Mouse (Mus musculus) limb, embryonic 14.5 days (tissue): ENCODE measurements around the gene Gm20219. TPM values are rescaled to one million over a fixed set of nuclear protein-coding genes. Genes with fewer than 3 reads are reported as not detected.

Source experiments
- ATAC-seq: fragments of 200-750 bp; cut with Nextera tagmentation; 2 replicates; pipeline ENCODE4 v1.8.0; 2017; ENCODE audit warnings: low read depth, moderate number of reproducible peaks, moderate TSS enrichment; ENCODE audit not compliant: low FRiP score
- DNase-seq: peaks from one replicate; pipeline ENCODE4 v3.0.0-alpha.2; 2015; ENCODE audit warnings: low spot score
- H3K27ac ChIP-seq: fragments of 300-500 bp; sonication (generic); replicated peaks from 2 replicates; pipeline ENCODE4 v1.5.1; 2014; ENCODE audit warnings: low read depth, mild to moderate bottlenecking, low read length, moderate library complexity, mixed read lengths
- H3K27me3 ChIP-seq: fragments of 300-500 bp; sonication (generic); 2 replicates; pipeline ENCODE4 v1.6.1; 2014; ENCODE audit warnings: low read length, mixed read lengths; ENCODE audit not compliant: control insufficient read depth, insufficient read depth
- H3K36me3 ChIP-seq: fragments of 300-500 bp; sonication (generic); 2 replicates; pipeline ENCODE4 v1.6.1; 2014; ENCODE audit warnings: mild to moderate bottlenecking, low read length, moderate library complexity, mixed read lengths; ENCODE audit not compliant: control insufficient read depth, insufficient read depth
- H3K4me1 ChIP-seq: fragments of 300-500 bp; sonication (generic); 2 replicates; pipeline ENCODE4 v1.6.1; 2014; ENCODE audit warnings: antibody characterized with exemption, low read length, mixed read lengths; ENCODE audit not compliant: control insufficient read depth, insufficient read depth
- H3K4me2 ChIP-seq: fragments of 300-500 bp; sonication (generic); replicated peaks from 2 replicates; pipeline ENCODE4 v1.6.1; 2014; ENCODE audit warnings: low read depth, mild to moderate bottlenecking, low read length, moderate library complexity; ENCODE audit not compliant: severe bottlenecking
- H3K4me3 ChIP-seq: fragments of 300-500 bp; sonication (generic); replicated peaks from 2 replicates; pipeline ENCODE4 v1.5.1; 2014; ENCODE audit warnings: low read length
- H3K9ac ChIP-seq: fragments of 300-500 bp; sonication (generic); 2 replicates; pipeline ENCODE4 v1.6.1; 2014; ENCODE audit warnings: mild to moderate bottlenecking, low read depth, low read length, moderate library complexity; ENCODE audit not compliant: severe bottlenecking
- H3K9me3 ChIP-seq: fragments of 300-500 bp; sonication (generic); 2 replicates; pipeline ENCODE4 v1.6.1; 2016; ENCODE audit warnings: low read length; ENCODE audit not compliant: control insufficient read depth
- POLR2A ChIP-seq: fragments of 200-500 bp; IDR thresholded peaks from 2 replicates; pipeline ENCODE4 v1.8.0; 2012; ENCODE audit warnings: inconsistent platforms, mild to moderate bottlenecking, moderate library complexity, borderline replicate concordance; ENCODE audit not compliant: insufficient read depth, insufficient read length; ENCODE audit errors: extremely low read depth
- WGBS: fragments of 180-500 bp; shearing (Covaris S2); extraction: QIAGEN DNeasy Blood & Tissue Kit; methylation state at CpG from one replicate; pipeline ENCODE4 v1.1.7; 2014; 5-methylcytosine and 5-hydroxymethylcytosine counted together
- polyA plus RNA-seq, 2 experiments: library from polyadenylated mRNA; depleted of rRNA in 1 of 2; stranded (reverse) in 1 of 2; unstranded in 1 of 2; fragments of >200 nt; fragmentation: Nextera tagmentation in 1 of 2; extraction: Ambion mirVana in 1 of 2; gene quantifications; 2 replicates each; pipeline versions ENCODE4 v1.2.1 to v1.2.3; 2012 to 2014

Gene Gm20219
- polyA plus RNA-seq, 2 experiments, result 7.7 to 9.1 TPM

DNA sequence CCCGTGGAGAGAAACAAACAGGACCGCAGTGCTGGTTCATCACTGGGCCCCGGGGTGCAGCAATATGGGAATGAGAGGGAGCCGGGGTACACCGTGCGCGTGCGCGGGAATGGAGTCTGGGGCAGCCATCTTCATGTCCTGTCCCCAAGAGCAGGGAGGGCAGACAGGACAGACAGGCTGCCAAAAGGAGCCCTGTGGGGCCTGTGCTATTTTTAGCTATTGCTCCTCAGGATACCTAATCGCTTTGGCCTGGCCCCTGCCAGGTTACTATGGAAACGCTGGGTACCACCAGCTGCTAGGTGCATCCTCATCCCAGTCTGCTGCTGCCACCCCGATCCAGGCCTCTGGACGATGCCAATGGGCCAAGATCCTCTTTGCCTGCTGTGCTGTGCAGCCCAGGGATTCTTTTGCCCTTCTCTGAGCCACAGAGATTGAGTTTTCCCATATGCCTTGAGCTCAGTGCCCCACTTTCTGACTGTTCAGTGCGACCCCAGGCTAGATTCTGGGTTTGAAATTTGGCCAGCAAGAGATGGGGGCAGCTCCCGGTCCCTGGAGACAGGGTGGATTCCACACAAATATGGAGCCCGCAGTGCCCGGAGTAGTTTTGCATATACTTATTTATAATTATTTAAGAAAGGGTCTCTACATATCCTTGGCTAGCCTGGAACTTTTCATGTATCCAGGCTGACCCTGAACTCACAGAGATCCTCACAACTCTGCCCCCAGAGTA, 6.9 kb downstream of the Gm20219 start:
- ATAC-seq (no peak), DNase-seq (no peak)
- no peak overlapping the region for H3K27ac ChIP-seq
- no peak overlapping the region for H3K4me2 ChIP-seq
- no peaks in the 10 kb centered on the region for H3K27me3 ChIP-seq
- no peaks in the 10 kb centered on the region for H3K36me3 ChIP-seq
- H3K9ac ChIP-seq, result no peak overlapping the region
- H3K4me1 ChIP-seq, result no peaks in the 10 kb centered on the region
- H3K9me3 ChIP-seq, result no peaks in the 10 kb centered on the region
- WGBS, result 66% methylated on average over 17 of the region's 17 CpGs
- no peak overlapping the region for H3K4me3 ChIP-seq
- TF ChIP-seq POLR2A, result no peak

DNA sequence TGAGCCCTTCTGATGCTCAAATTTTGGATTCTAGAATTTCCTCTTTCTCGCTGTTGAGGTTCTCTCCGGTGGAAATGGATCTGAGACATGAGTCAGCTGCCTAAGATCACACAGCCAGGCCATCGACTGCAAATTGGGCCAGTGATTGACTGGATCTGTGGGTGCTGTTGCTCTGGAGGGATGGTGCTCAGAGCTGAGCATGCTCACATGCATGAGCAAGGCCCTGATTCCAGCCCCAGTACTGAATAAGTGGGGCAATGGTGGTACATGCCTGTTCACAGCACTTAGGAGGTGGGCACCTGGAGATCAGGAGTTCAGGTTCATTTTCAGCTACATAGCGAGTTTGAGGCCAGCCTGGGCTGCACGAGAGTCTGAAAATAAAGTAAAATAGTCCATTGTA, 7.6 kb downstream of the Gm20219 start:
- no peaks in the 10 kb centered on the region for H3K4me1 ChIP-seq
- no peak for ATAC-seq

DNA sequence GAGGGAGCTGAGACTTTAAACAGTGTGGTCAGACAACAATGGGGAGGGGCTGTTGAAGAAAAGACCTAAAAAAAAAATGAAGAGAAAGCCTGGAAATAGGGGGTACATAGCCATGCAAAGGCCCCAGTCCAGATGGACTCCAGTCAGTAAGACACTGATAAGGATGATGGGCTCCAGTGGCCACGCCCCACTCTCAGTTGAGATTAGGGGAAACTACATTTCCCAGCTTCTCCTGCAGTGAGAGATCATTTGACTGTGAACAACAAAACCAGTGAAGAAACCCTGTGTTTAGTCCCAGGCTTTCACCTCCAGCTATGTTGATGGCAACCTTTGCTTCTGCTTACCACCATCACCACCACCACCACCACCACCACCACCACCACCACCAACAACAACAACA, 8.2 kb downstream of the Gm20219 start:
- no peaks in the 10 kb centered on the region for H3K9me3 ChIP-seq

More for the DNA sequence above, 7.6 kb downstream of the Gm20219 start:
- no peak for DNase-seq
- Histone ChIP-seq H3K4me3 (no peak overlapping the region), H3K9ac (no peak overlapping the region), H3K36me3 (no peaks in the 10 kb centered on the region), H3K9me3 (no peaks in the 10 kb centered on the region), H3K27me3 (no peaks in the 10 kb centered on the region), H3K4me2 (no peak overlapping the region), H3K27ac (no peak overlapping the region)
- 81% methylated on average over 5 of the region's 5 CpGs for WGBS
- no peak for TF ChIP-seq POLR2A

DNA sequence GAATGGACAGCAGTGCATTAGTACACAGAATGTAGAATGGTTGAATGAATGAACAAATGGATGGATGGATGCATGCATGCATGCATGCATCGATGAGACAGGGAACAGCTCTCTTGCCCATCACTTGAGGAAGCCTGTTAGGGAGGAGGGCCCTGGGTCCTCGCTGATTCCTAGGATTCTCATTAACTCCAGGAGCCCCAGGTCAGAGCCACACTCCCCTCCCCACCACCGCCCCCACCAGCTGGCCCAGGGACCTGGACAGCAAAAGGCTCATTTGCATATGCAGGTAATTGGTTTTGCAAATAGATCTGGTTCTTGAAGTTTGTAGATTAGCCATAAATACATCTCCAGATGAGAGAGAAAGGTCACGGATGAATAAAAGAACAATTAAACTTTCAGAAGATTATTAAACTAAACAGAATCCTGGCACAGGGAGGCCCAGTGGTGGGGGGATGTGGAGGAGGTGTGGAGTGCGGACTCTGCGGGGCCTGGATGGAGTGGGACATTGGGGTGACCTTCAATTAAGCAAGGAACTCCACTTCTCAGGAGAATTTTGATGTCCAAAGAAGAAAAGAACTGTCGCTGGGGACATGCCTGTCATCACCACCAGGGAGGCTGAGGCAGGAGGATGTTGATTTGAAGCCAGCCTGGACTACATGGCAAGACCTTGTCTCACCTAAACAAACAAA, 9.3 kb downstream of the Gm20219 start:
- DNase-seq, result no peak
- TF ChIP-seq POLR2A, result no peak
- no peaks in the 10 kb centered on the region for H3K4me1 ChIP-seq
- H3K4me2 ChIP-seq, result no peak overlapping the region
- no peak for ATAC-seq
- H3K27me3 ChIP-seq, result no peaks in the 10 kb centered on the region
- no peaks in the 10 kb centered on the region for H3K9me3 ChIP-seq
- no peak overlapping the region for H3K4me3 ChIP-seq
- no peaks in the 10 kb centered on the region for H3K36me3 ChIP-seq
- 79% methylated on average over 7 of the region's 7 CpGs for WGBS
- H3K27ac ChIP-seq, result no peak overlapping the region
- no peak overlapping the region for H3K9ac ChIP-seq

More for the DNA sequence above, 8.2 kb downstream of the Gm20219 start:
- Histone ChIP-seq H3K9ac (no peak overlapping the region), H3K36me3 (no peaks in the 10 kb centered on the region), H3K27me3 (no peaks in the 10 kb centered on the region), H3K27ac (no peak overlapping the region), H3K4me2 (no peak overlapping the region), H3K4me1 (no peaks in the 10 kb centered on the region), H3K4me3 (no peak overlapping the region)
- WGBS, result 93% methylated on average over 1 of the region's 1 CpGs
- no peak for TF ChIP-seq POLR2A
- DNase-seq, result no peak
- ATAC-seq, result no peak

DNA sequence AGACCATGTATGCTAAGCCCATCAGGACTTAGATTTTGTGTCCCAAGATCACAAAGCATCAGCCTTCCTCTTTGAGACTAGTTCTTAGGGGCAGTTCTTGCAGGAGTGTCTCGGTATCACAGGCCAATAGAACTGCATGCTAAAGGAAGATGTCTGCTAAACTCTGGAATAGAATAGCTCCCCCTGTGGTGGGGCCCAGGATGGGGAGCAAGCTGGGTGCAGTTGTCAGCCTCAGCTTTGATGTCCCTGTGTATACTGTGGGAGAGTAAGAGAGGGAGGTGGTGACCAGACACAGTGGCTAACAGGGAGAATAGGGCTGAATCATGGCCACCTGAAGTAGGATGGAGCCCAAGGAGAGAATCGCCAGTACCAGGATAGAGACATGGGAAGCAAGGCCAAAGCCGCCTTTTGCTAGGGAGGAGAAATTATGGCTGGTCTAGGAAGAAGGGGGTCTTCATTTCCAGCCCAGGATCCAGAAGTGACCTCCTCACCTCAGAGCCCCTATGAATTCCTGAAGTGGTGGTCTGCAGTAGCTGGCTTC, 10.4 kb downstream of the Gm20219 start:
- Histone ChIP-seq H3K4me1 (no peaks in the 10 kb centered on the region), H3K27ac (no peak overlapping the region), H3K9me3 (no peaks in the 10 kb centered on the region), H3K4me2 (no peak overlapping the region), H3K4me3 (no peak overlapping the region), H3K36me3 (no peaks in the 10 kb centered on the region), H3K27me3 (no peaks in the 10 kb centered on the region), H3K9ac (no peak overlapping the region)
- 78% methylated on average over 3 of the region's 3 CpGs for WGBS
- no peak for TF ChIP-seq POLR2A
- DNase-seq (no peak), ATAC-seq (no peak)
